17 mouse cellular contexts compared by ENCODE assay signal in the genomic region with DNA sequence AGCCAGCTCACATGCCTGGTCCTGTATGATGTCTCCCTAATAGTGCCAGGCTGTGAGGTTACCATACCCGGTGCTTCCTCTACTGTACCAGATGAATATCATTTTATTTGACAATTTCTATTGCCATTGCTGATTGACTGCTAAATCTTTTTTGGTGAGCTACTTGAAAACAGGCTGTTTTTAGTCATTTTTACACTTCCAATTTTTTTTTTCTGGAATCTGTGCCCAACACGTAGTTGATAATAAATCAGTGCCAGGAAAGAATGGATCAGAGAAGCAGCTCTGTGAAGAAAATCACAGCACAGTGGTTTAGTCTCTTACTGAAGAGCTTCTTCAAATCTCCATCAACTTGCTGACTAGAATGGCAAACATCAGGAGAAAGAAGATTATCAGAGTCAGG.
"Had no signal": no experiment of that assay in that cellular context is flagged by ENCODE, and none has a peak within 500 bp of the region (broad histone marks: within the 10 kb centered on the region; RNA-seq: fewer than 3 reads in every experiment).

No protein-coding gene starts in this region.

- H3K27me3 ChIP-seq: limb, embryonic 13.5 days; liver, embryonic 12.5 days; liver, embryonic 15.5 days; lung, embryonic 15.5 days had no signal

- H3K4me2 ChIP-seq: limb, embryonic 13.5 days; liver, embryonic 12.5 days; liver, embryonic 15.5 days; lung, embryonic 15.5 days; midbrain, embryonic 11.5 days had no signal

- H3K4me1 ChIP-seq: limb, embryonic 10.5 days; limb, embryonic 13.5 days; liver, embryonic 12.5 days; liver, embryonic 15.5 days; lung, embryonic 15.5 days had no signal

- H3K4me3 ChIP-seq: limb, embryonic 10.5 days; limb, embryonic 13.5 days; liver, embryonic 12.5 days; liver, embryonic 15.5 days; lung, embryonic 15.5 days had no signal

- H3K9me3 ChIP-seq: limb, embryonic 10.5 days; limb, embryonic 13.5 days; liver, embryonic 12.5 days; liver, embryonic 15.5 days; lung, embryonic 15.5 days had no signal

- H3K9ac ChIP-seq: limb, embryonic 13.5 days; liver, embryonic 12.5 days; liver, embryonic 15.5 days; lung, embryonic 15.5 days had no signal

- DNase-seq: kidney, postnatal 25 days; layer of hippocampus, postnatal 36 days; liver; lung, adult 18-20 months; lung, postnatal 10 days; lung, postnatal 36 days; midbrain, embryonic 14.5 days; thymus, adult 2 months; thymus, postnatal 14 days; thymus, postnatal 4 days had no signal

- ATAC-seq: liver, embryonic 12.5 days had no signal

- H3K27ac ChIP-seq: kidney, postnatal 0 days; limb, embryonic 10.5 days; limb, embryonic 13.5 days; liver, embryonic 12.5 days; liver, embryonic 15.5 days; lung, embryonic 15.5 days had no signal

- H3K36me3 ChIP-seq: limb, embryonic 10.5 days; limb, embryonic 13.5 days; liver, embryonic 12.5 days; liver, embryonic 15.5 days; lung, embryonic 15.5 days had no signal
